Mouse (Mus musculus) lung, embryonic 16.5 days (tissue): ENCODE measurements around the gene Epn1. TPM values are rescaled to one million over a fixed set of nuclear protein-coding genes. Genes with fewer than 3 reads are reported as not detected.
A peak's percentile ranks its signal among the peaks of the same experiment; 100 is the strongest.

ENCODE experiments used
- ATAC-seq: fragments of 200-750 bp; cut with Nextera tagmentation; 2 replicates; pipeline ENCODE4 v1.8.0; 2017; ENCODE audit warnings: low read depth, mild to moderate bottlenecking, moderate library complexity
- H3K27ac ChIP-seq: fragments of 300-500 bp; sonication (generic); 2 replicates; pipeline ENCODE4 v1.5.1; 2014; ENCODE audit warnings: mild to moderate bottlenecking, control low read depth, low read length
- H3K27me3 ChIP-seq: fragments of 300-500 bp; sonication (generic); 2 replicates; pipeline ENCODE4 v1.6.1; 2014; ENCODE audit warnings: low read depth, low read length, mixed read lengths; ENCODE audit not compliant: control insufficient read depth, insufficient read depth
- H3K36me3 ChIP-seq: fragments of 300-500 bp; sonication (generic); 2 replicates; pipeline ENCODE4 v1.6.1; 2014; ENCODE audit warnings: low read length; ENCODE audit not compliant: control insufficient read depth, insufficient read depth
- H3K4me1 ChIP-seq: fragments of 300-500 bp; sonication (generic); replicated peaks from 2 replicates; pipeline ENCODE4 v1.6.1; 2014; ENCODE audit warnings: low read length, mixed read lengths; ENCODE audit not compliant: control insufficient read depth, insufficient read depth
- H3K4me2 ChIP-seq: fragments of 300-500 bp; sonication (generic); 2 replicates; pipeline ENCODE4 v1.6.1; 2014; ENCODE audit warnings: low read depth, low read length, control low read depth
- H3K4me3 ChIP-seq: fragments of 300-500 bp; sonication (generic); 2 replicates; pipeline ENCODE4 v1.5.1; 2014; ENCODE audit warnings: mild to moderate bottlenecking, low read length, control low read depth
- H3K9ac ChIP-seq: fragments of 300-500 bp; sonication (generic); 2 replicates; pipeline ENCODE4 v1.6.1; 2014; ENCODE audit warnings: low read length, control low read depth
- H3K9me3 ChIP-seq: fragments of 300-500 bp; sonication (generic); 2 replicates; pipeline ENCODE4 v1.6.1; 2016; ENCODE audit warnings: low read length; ENCODE audit not compliant: control insufficient read depth
- WGBS: fragments of 180-500 bp; shearing (Covaris S2); extraction: QIAGEN DNeasy Blood & Tissue Kit; methylation state at CpG from one replicate; pipeline ENCODE4 v1.1.7; 2014; 5-methylcytosine and 5-hydroxymethylcytosine counted together
- polyA plus RNA-seq: library from polyadenylated mRNA; unstranded; fragments of >200 nt; fragmentation: Nextera tagmentation; extraction: Ambion mirVana; gene quantifications from 2 replicates; pipeline ENCODE4 v1.2.1, GENCODE M21; 2015

Gene Epn1
- polyA plus RNA-seq = 53.8 and 54.8 TPM in 2 replicates

DNA sequence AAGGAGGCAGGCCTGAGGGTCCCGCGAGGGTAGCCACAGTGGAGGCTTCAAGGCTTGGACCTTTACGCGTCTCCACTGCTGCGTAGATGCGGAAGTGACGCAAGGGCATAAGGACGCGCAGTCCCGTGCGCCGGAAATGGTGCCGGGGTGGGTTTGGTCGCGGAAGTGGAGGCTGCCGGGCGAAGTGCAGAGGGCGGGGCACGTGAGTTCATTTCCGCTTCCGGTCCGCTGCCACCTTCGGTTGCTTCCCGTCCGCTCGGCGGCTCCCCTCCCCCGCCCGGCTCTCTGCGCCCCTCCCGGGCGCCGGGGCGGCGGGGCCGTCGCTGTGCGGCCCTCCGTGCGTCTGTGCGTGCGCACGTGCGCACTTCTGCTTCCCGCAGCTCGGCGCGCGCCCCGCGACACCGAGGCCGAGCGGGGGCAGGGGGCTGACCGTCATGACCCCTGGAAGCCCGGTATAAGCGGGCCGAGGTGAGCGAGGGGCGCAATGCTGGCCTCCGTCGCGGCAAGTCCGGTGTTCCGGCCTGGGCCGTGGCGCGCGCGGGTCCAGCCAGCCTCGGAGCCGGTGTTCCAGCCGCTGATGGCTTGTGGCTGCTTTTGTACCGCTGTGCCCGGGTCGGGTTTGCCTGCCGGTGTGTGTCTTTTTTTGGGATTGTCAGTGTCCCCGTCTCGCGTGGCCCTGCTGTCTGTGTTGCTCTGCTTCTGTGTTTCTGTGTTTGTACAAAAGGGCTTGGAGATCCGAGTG lies at the start of gene Epn1:
Epn1 (plus strand) TSS at position 226 of the 742 bp plus-strand sequence.
- Histone ChIP-seq H3K36me3 (peaks cover 31% of the 10 kb centered on the region), H3K27ac (peak within 1 kb of the TSS; percentile 94), H3K9ac (peak within 1 kb of the TSS; percentile 99), H3K4me2 (peak within 1 kb of the TSS; percentile 84), H3K9me3 (no peaks in the 10 kb centered on the region), H3K27me3 (no peaks in the 10 kb centered on the region), H3K4me1 (peaks cover 17% of the 10 kb centered on the region), H3K4me3 (peak within 1 kb of the TSS; percentile 97)
- under 1% methylated on average over 77 of the region's 81 CpGs for WGBS
- peak; percentile 97 for ATAC-seq

DNA sequence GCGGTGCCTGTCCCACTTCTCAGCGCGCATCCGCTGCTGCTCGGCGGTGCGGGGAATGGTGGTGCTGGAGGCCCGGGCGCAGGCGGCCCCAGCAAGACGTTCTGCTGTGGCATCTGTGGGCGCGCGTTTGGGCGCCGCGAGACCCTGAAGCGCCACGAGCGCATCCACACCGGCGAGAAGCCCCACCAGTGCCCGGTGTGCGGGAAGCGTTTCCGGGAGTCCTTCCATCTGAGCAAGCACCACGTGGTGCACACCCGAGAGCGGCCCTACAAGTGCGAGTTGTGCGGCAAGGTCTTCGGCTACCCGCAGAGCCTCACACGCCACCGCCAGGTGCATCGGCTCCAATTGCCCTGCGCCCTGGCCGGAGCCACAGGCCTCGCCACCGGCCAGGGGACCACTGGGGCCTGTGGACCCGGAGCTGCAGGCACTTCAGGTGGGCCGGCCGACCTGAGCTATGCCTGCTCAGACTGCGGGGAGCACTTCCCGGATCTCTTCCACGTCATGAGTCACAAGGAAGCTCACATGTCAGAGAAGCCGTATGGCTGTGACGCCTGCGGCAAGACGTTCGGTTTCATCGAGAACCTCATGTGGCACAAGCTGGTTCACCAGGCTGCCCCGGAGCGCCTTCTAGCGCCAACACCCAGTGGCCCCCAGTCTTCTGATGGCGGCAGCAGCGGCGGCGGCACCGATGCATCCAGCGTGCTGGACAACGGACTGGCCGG lies 49.3 kb upstream of the Epn1 start:
- peaks cover 78% of the 10 kb centered on the region for H3K36me3 ChIP-seq
- H3K27me3 ChIP-seq = no peaks in the 10 kb centered on the region
- no peak overlapping the region for H3K27ac ChIP-seq
- H3K9me3 ChIP-seq = peaks cover 41% of the 10 kb centered on the region
- no peak for ATAC-seq
- no peaks in the 10 kb centered on the region for H3K4me1 ChIP-seq
- 89% methylated on average over 63 of the region's 63 CpGs for WGBS
- no peak overlapping the region for H3K4me3 ChIP-seq
- H3K4me2 ChIP-seq = no peak overlapping the region
- no peak overlapping the region for H3K9ac ChIP-seq

DNA sequence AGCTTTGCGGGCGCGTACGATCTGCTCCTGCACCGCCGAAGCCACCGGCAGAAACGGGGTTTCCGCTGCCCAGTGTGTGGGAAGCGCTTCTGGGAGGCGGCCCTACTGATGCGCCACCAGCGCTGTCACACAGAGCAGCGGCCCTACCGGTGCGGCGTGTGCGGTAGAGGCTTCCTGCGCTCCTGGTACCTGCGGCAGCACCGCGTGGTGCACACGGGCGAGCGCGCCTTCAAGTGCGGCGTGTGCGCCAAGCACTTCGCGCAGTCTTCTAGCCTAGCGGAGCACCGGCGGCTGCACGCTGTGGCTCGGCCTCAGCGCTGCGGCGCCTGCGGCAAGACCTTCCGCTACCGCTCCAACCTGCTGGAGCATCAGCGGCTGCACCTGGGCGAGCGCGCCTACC lies 48.5 kb upstream of the Epn1 start:
- Histone ChIP-seq H3K9me3 (peaks cover 41% of the 10 kb centered on the region), H3K36me3 (peaks cover 84% of the 10 kb centered on the region), H3K4me2 (no peak overlapping the region), H3K27ac (no peak overlapping the region), H3K4me3 (no peak overlapping the region), H3K9ac (no peak overlapping the region), H3K4me1 (no peaks in the 10 kb centered on the region), H3K27me3 (no peaks in the 10 kb centered on the region)
- WGBS = 84% methylated on average over 45 of the region's 46 CpGs
- ATAC-seq = no peak

DNA sequence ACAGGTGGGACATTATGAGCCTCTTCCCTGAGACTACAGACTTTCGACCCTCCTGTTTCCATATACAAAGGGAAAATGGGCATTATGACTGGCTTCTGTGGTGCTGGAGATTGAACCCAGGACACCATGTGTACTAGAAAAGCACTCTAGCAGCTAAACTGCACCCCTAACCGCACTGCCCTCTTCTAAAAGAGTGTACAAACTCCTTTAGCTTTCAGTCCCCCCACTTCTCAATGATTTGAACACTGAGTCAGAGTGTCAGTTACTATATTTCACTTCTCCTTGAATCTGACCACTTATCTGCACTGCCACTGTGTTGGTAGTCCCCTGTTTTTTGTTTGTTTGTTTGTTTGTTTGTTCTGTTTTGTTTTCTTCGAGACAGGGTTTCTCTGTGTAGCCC lies 46.2 kb upstream of the Epn1 start, which contains the start of gene 4632433K11Rik:
4632433K11Rik (plus strand) TSS at position 301 of the 400 bp plus-strand sequence.
- Histone ChIP-seq H3K4me2 (no peak within 1 kb of the TSS), H3K27me3 (no peaks in the 10 kb centered on the region), H3K9ac (no peak within 1 kb of the TSS), H3K4me1 (peaks cover 5% of the 10 kb centered on the region; the same call in 1 of the 2 replicates), H3K27ac (no peak within 1 kb of the TSS), H3K9me3 (peaks cover 40% of the 10 kb centered on the region), H3K36me3 (peaks cover 72% of the 10 kb centered on the region), H3K4me3 (no peak within 1 kb of the TSS)
- WGBS = 81% methylated on average over 3 of the region's 3 CpGs
- no peak for ATAC-seq

DNA sequence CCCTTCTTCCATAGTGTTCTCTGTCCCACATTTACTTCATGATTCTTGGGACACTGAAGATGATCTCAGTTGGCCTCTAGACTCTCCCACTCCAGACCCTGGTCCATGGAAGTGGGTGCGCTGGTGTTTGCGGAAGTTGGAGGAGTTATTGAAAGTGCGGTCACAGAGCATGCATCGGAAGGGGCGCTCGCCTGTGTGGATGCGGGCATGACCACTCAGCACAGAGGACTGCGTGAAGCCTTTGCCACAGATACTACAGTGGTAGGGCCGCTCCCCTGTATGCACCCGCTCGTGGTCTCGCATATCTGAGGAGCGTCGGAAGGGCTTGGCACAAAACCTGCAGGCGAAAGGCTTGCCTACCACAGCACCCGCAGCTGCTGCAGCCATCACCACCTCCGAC lies 44.4 kb upstream of the Epn1 start:
- Histone ChIP-seq H3K9me3 (peaks cover 22% of the 10 kb centered on the region), H3K4me2 (no peak overlapping the region), H3K4me1 (peaks cover 12% of the 10 kb centered on the region; the same call in 1 of the 2 replicates), H3K27ac (no peak overlapping the region), H3K9ac (no peak overlapping the region), H3K4me3 (no peak overlapping the region), H3K27me3 (no peaks in the 10 kb centered on the region), H3K36me3 (peaks cover 54% of the 10 kb centered on the region)
- 96% methylated on average over 17 of the region's 17 CpGs for WGBS
- no peak for ATAC-seq

DNA sequence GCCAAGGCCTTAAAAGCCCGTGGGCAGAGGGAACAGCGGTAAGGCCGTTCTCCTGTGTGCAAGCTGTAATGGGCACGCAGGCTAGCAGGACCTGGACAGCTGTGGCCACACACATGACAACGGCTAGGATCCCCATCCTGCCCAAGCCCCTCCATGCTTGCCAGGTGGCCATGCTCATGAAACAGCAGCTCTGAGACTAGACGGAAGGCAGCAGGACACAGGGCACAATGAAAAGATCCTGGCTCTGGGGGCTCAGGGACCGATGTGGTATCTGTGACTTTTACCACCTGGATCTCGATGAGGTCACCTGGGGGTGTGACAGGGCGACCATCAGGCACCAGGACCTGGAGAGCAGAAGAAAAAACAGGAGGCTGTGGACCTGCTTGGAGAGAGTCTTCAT lies 43.9 kb upstream of the Epn1 start:
- Histone ChIP-seq H3K27ac (no peak overlapping the region), H3K4me1 (peaks cover 12% of the 10 kb centered on the region; the same call in 1 of the 2 replicates), H3K36me3 (peaks cover 49% of the 10 kb centered on the region), H3K27me3 (no peaks in the 10 kb centered on the region), H3K4me3 (no peak overlapping the region), H3K9me3 (peaks cover 17% of the 10 kb centered on the region), H3K4me2 (no peak overlapping the region), H3K9ac (no peak overlapping the region)
- 89% methylated on average over 9 of the region's 9 CpGs for WGBS
- no peak for ATAC-seq

DNA sequence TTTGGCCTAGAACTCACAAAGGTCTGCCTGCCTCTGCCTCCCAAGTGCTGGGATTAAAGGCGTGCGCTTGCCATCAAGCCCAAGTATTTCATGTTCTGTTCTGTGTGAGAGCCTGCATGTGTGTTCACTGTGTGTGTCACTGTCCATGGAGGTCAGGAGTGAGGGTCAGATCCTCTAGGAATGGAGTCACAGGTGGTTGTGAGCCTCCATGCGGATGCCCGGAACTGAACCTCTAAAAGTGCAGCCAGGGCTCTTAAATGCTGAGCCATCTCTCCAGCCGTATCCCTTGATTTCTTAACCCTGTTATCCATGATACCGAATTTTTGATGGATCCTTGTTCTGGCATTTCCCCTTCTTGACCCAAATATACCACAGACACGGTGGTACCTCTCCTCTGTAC lies 43.0 kb upstream of the Epn1 start:
- peaks cover 8% of the 10 kb centered on the region for H3K9me3 ChIP-seq
- no peak overlapping the region for H3K9ac ChIP-seq
- peaks cover 40% of the 10 kb centered on the region for H3K36me3 ChIP-seq
- ATAC-seq = no peak
- no peak overlapping the region for H3K4me2 ChIP-seq
- 92% methylated on average over 7 of the region's 7 CpGs for whole genome bisulfite sequencing
- H3K4me1 ChIP-seq = peaks cover 12% of the 10 kb centered on the region; the same call in 1 of the 2 replicates
- H3K27me3 ChIP-seq = no peaks in the 10 kb centered on the region
- no peak overlapping the region for H3K27ac ChIP-seq
- H3K4me3 ChIP-seq = no peak overlapping the region

DNA sequence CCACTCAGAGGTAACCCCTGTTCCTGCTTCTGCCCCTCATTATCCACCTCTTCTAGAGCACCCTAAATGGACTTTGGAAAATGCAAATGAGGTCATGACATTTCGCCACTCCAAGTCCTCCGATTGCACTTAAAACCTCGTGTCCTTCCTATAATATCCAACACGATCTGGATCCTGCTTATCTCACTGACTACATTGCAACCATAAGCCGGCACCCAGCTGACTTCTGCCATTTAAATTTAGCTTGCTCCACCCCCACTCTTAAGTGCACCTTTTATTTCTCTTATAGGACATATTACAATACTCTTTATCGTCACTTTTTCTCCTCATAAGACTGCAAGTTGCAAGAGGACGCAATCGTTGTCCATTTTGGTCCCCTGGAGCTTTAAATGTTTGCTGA lies 42.6 kb upstream of the Epn1 start:
- H3K4me2 ChIP-seq = peak overlapping the region; percentile 67
- no peak for ATAC-seq
- peaks cover 5% of the 10 kb centered on the region; the same call in 1 of the 2 replicates for H3K9me3 ChIP-seq
- H3K27me3 ChIP-seq = no peaks in the 10 kb centered on the region
- H3K36me3 ChIP-seq = peaks cover 35% of the 10 kb centered on the region
- H3K4me3 ChIP-seq = peak overlapping the region; percentile 90
- WGBS = 86% methylated on average over 8 of the region's 8 CpGs
- peaks cover 12% of the 10 kb centered on the region; the same call in 1 of the 2 replicates for H3K4me1 ChIP-seq
- H3K9ac ChIP-seq = no peak overlapping the region
- H3K27ac ChIP-seq = peak overlapping the region; percentile 97; the same call in 1 of the 2 replicates

DNA sequence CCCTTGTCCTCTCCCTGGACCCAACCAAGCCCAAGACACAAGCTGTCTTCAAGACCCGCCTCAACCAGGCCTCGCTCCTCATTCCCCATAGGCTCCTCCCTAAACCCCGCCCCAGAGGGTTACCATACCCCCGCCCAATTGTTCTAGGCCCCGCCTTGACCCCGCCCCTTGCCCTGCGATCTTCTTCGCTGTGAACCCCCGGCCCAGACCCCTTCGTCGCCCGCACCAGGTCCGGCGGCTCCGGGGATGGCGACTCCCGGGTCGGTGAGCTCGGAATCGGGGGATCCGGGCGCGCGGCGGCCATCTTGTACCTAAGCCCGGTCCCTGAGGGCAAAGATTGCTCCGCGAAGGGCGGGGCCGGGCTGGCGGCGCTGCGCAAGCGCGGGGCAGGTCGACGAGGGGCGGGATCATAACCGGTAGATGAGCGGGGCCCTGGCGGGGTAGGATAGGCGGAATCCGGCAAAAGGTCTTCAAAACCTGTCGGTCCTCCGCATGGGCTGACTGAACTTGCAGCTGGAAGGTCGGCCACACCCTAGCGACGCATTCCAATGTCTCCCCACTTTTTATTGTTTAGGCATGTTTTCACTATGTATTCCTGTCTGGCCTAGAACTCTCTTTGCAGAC lies 41.8 kb upstream of the Epn1 start, which contains the start of gene Zfp784:
Zfp784 (minus strand) TSS at position 338 of the 624 bp plus-strand sequence.
- H3K36me3 ChIP-seq = peaks cover 28% of the 10 kb centered on the region
- H3K27ac ChIP-seq = peak within 1 kb of the TSS; percentile 97
- H3K9me3 ChIP-seq = peaks cover 5% of the 10 kb centered on the region; the same call in 1 of the 2 replicates
- H3K27me3 ChIP-seq = no peaks in the 10 kb centered on the region
- peak within 1 kb of the TSS; percentile 92 for H3K9ac ChIP-seq
- peak within 1 kb of the TSS; percentile 90 for H3K4me3 ChIP-seq
- peak within 1 kb of the TSS; percentile 67 for H3K4me2 ChIP-seq
- WGBS = under 1% methylated on average over 48 of the region's 48 CpGs
- ATAC-seq = peak; percentile 97
- peaks cover 12% of the 10 kb centered on the region; the same call in 1 of the 2 replicates for H3K4me1 ChIP-seq
